Mouse (Mus musculus): ENCODE data around the gene Ghdc. TPM values are rescaled to one million over a fixed set of nuclear protein-coding genes. Genes with fewer than 3 reads are reported as not detected.
A peak's percentile ranks its signal among the peaks of the same experiment; 100 is the strongest.

Ghdc gene
- polyA plus RNA-seq, 1 experiment from 2014 or later: 4.9 TPM

DNA sequence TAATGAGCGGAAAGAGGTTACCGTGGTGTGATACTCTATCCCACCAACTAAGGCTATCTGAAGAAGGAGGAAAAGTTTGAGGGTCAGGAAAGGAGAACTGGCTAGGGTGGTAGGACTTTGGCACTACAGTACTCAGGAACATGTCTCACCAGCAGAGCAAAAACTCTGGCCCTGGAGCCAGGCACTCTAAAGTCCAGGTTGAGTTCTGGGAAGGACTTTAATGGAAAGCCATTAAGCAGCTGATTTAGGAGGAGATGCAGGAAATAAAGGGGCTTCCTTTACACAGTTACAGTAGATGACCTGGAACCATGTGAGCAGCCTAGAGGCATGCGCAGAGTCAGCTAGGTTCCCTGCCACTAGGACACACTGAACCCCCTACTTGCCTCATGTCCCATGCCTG is 43.6 kb downstream of the Ghdc start:
- H3K4me1 ChIP-seq (ENCODE audit: insufficient read depth, low read depth, low read length): peaks cover 17% of the 10 kb centered on the region

GRCm38 (mm10) chr11:100724919-100725512 is 45.7 kb downstream of the Ghdc start:
- H3K9ac ChIP-seq (replicated peaks; ENCODE audit: low read depth): 0 out of 2 replicates have a peak overlapping the region, but pooled peaks have one; percentile 8
- 16% methylated on average over 5 of the region's 5 CpGs for WGBS
- TF ChIP-seq CTCF (IDR thresholded peaks at IDR 0.05) (no peak), EP300 (IDR thresholded peaks at IDR 0.05) (peak; percentile 73)
- H3K36me3 ChIP-seq (ENCODE audit: insufficient read depth, low read length): no peaks in the 10 kb centered on the region
- DNase-seq (ENCODE audit: low spot score): peak; percentile 76
- no peaks in the 10 kb centered on the region for H3K9me3 ChIP-seq (ENCODE audit: low read length)
- H3K27ac ChIP-seq (ENCODE audit: low read length): peak overlapping the region; percentile 72
- ATAC-seq: peak; percentile 87
- no peak overlapping the region for H3K4me3 ChIP-seq (ENCODE audit: low read depth, low read length)
- H3K4me2 ChIP-seq (replicated peaks; ENCODE audit: low read depth, low read length): no peak overlapping the region
- H3K4me1 ChIP-seq (ENCODE audit: insufficient read depth, low read depth, low read length): peaks cover 29% of the 10 kb centered on the region
- H3K27me3 ChIP-seq (replicated peaks; ENCODE audit: insufficient read depth, low read length): no peaks in the 10 kb centered on the region

More for the DNA sequence above, 43.6 kb downstream of the Ghdc start:
- WGBS: 91% methylated on average over 3 of the region's 3 CpGs
- no peak for TF ChIP-seq EP300 (IDR thresholded peaks at IDR 0.05)
- no peak for TF ChIP-seq CTCF (IDR thresholded peaks at IDR 0.05)
- Histone ChIP-seq H3K9ac (replicated peaks; ENCODE audit: low read depth) (no peak overlapping the region), H3K4me3 (ENCODE audit: low read depth, low read length) (no peak overlapping the region), H3K27me3 (replicated peaks; ENCODE audit: insufficient read depth, low read length) (no peaks in the 10 kb centered on the region), H3K36me3 (ENCODE audit: insufficient read depth, low read length) (no peaks in the 10 kb centered on the region), H3K4me2 (replicated peaks; ENCODE audit: low read depth, low read length) (no peak overlapping the region), H3K27ac (ENCODE audit: low read length) (no peak overlapping the region), H3K9me3 (ENCODE audit: low read length) (no peaks in the 10 kb centered on the region)
- ATAC-seq: no peak
- DNase-seq (ENCODE audit: low spot score): no peak

DNA sequence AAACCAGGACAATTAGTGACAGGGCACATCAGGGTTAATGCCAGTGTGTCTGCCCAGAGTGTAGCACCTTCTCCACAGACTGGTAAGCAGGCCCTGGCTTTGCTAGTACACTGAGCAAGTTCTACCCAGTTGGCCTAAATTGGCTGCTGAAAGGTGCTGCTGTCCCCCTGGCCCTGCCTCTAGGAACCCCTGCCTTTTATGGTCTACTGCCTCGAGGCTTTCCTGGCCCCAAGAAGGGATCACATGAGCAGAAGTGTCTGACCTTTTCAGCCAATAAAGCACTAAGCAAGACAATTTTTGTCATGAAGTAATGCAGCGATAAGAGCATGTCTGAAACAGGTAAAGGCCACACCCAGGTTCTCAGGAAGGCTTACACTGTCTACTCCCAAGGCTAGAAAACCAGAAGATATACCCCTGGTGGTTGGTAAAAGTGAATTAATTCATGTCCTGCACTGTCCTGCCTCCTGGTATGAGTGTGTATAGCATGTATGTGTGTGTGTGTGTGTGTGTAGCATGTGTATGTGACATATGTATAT is 48.2 kb downstream of the Ghdc start:
- Histone ChIP-seq H3K4me3 (ENCODE audit: low read depth, low read length) (no peak overlapping the region), H3K4me1 (ENCODE audit: insufficient read depth, low read depth, low read length) (peaks cover 36% of the 10 kb centered on the region), H3K9me3 (ENCODE audit: low read length) (no peaks in the 10 kb centered on the region), H3K4me2 (replicated peaks; ENCODE audit: low read depth, low read length) (no peak overlapping the region), H3K36me3 (ENCODE audit: insufficient read depth, low read length) (peaks cover 13% of the 10 kb centered on the region), H3K9ac (replicated peaks; ENCODE audit: low read depth) (no peak overlapping the region), H3K27me3 (replicated peaks; ENCODE audit: insufficient read depth, low read length) (no peaks in the 10 kb centered on the region), H3K27ac (ENCODE audit: low read length) (peak overlapping the region; percentile 71; the same call in 1 of the 2 replicates)
- 34% methylated on average over 2 of the region's 2 CpGs for WGBS
- TF ChIP-seq EP300 (IDR thresholded peaks at IDR 0.05) (no peak), CTCF (IDR thresholded peaks at IDR 0.05) (no peak)
- no peak for ATAC-seq
- no peak for DNase-seq (ENCODE audit: low spot score)

DNA sequence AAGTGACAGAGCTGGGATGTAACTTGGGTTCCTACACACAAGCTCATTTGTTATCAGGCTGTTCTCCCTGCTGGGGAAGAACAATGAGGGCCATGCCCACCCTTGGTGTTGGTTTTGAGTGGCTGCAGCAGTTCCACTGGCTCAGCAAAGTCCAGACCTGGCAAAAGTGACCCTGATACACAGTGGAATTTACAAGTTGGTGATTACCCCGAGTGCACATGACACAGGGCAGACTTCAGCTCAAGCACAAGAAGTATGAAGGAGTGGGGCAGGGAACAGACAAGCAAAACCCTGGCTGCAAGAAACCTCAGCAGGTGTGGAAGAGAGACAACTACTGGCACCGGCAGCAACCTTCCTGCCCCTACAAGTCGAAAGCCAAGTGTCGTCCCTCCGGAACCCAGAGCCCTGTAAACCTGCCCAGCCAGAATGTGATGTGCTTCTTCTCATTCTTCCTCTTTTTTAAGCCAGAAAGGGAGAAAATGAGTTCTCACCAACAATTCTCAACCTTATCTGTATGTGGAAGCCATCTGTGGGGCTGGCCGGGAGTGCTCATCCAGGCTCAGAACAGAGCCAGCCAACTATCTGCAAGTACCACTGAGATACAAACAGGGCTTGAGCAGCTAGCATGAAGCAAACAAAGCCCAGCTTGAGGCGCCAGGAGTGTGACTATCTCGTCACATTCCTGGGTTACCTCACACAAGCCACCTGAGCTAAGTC is 48.8 kb downstream of the Ghdc start:
- Histone ChIP-seq H3K4me3 (ENCODE audit: low read depth, low read length) (no peak overlapping the region), H3K9me3 (ENCODE audit: low read length) (no peaks in the 10 kb centered on the region), H3K9ac (replicated peaks; ENCODE audit: low read depth) (no peak overlapping the region), H3K36me3 (ENCODE audit: insufficient read depth, low read length) (peaks cover 19% of the 10 kb centered on the region), H3K4me1 (ENCODE audit: insufficient read depth, low read depth, low read length) (peaks cover 36% of the 10 kb centered on the region), H3K27ac (ENCODE audit: low read length) (peak overlapping the region; percentile 71), H3K4me2 (replicated peaks; ENCODE audit: low read depth, low read length) (no peak overlapping the region), H3K27me3 (replicated peaks; ENCODE audit: insufficient read depth, low read length) (no peaks in the 10 kb centered on the region)
- DNase-seq (ENCODE audit: low spot score) (no peak), ATAC-seq (no peak)
- no peak for TF ChIP-seq CTCF (IDR thresholded peaks at IDR 0.05)
- no peak for TF ChIP-seq EP300 (IDR thresholded peaks at IDR 0.05)
- WGBS: 54% methylated on average over 8 of the region's 8 CpGs

GRCm38 (mm10) chr11:100721254-100721653 is 49.5 kb downstream of the Ghdc start:
- ATAC-seq (peak; percentile 23; the same call in 1 of the 2 replicates), DNase-seq (ENCODE audit: low spot score) (peak; percentile 53)
- TF ChIP-seq CTCF (IDR thresholded peaks at IDR 0.05) (no peak), EP300 (IDR thresholded peaks at IDR 0.05) (peak; percentile 73)
- WGBS: 43% methylated on average over 4 of the region's 4 CpGs
- Histone ChIP-seq H3K4me1 (ENCODE audit: insufficient read depth, low read depth, low read length) (peaks cover 36% of the 10 kb centered on the region), H3K27me3 (replicated peaks; ENCODE audit: insufficient read depth, low read length) (no peaks in the 10 kb centered on the region), H3K36me3 (ENCODE audit: insufficient read depth, low read length) (peaks cover 25% of the 10 kb centered on the region), H3K9ac (replicated peaks; ENCODE audit: low read depth) (no peak overlapping the region), H3K27ac (ENCODE audit: low read length) (peak overlapping the region; percentile 71), H3K4me3 (ENCODE audit: low read depth, low read length) (no peak overlapping the region), H3K9me3 (ENCODE audit: low read length) (no peaks in the 10 kb centered on the region), H3K4me2 (replicated peaks; ENCODE audit: low read depth, low read length) (0 out of 2 replicates have a peak overlapping the region, but pooled peaks have one; percentile 14)

DNA sequence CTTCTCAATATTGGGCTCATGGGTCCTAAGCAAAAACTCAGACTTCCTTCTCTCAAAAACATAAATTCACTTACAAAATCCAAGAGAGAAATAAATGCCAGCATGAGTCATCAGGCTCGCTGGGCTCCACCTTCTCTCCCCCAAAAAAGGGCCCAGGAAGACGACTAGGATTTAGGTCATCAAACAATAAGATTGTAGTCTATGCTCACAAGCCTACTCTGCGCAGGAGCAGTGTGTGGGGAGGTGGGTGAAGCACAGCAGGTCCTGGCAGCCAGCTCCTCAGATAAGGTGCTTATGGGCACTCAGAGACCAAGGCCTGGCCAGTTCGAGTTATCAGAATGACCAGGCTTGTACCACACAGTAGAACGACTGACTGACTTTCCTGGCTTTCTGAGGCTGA is 50.4 kb downstream of the Ghdc start:
- Histone ChIP-seq H3K9ac (replicated peaks; ENCODE audit: low read depth) (no peak overlapping the region), H3K4me1 (ENCODE audit: insufficient read depth, low read depth, low read length) (peaks cover 35% of the 10 kb centered on the region), H3K9me3 (ENCODE audit: low read length) (no peaks in the 10 kb centered on the region), H3K4me2 (replicated peaks; ENCODE audit: low read depth, low read length) (no peak overlapping the region), H3K27me3 (replicated peaks; ENCODE audit: insufficient read depth, low read length) (no peaks in the 10 kb centered on the region), H3K27ac (ENCODE audit: low read length) (peak overlapping the region; percentile 71; the same call in 1 of the 2 replicates), H3K36me3 (ENCODE audit: insufficient read depth, low read length) (peaks cover 34% of the 10 kb centered on the region), H3K4me3 (ENCODE audit: low read depth, low read length) (no peak overlapping the region)
- 45% methylated on average over 5 of the region's 5 CpGs for WGBS
- ATAC-seq: no peak
- TF ChIP-seq CTCF (IDR thresholded peaks at IDR 0.05): no peak
- no peak for TF ChIP-seq EP300 (IDR thresholded peaks at IDR 0.05)
- no peak for DNase-seq (ENCODE audit: low spot score)

Measured in lung, postnatal 0 days (tissue).